Mouse (Mus musculus): ENCODE results near the gene Tnni1. TPM values are rescaled to one million over a fixed set of nuclear protein-coding genes. Genes with fewer than 3 reads are reported as not detected.

Gene Tnni1
- 1 to 10 TPM in 1 of 2 experiments, not detected in 1; 2.6 TPM for polyA plus RNA-seq (2017; shearing (Covaris generic))

DNA sequence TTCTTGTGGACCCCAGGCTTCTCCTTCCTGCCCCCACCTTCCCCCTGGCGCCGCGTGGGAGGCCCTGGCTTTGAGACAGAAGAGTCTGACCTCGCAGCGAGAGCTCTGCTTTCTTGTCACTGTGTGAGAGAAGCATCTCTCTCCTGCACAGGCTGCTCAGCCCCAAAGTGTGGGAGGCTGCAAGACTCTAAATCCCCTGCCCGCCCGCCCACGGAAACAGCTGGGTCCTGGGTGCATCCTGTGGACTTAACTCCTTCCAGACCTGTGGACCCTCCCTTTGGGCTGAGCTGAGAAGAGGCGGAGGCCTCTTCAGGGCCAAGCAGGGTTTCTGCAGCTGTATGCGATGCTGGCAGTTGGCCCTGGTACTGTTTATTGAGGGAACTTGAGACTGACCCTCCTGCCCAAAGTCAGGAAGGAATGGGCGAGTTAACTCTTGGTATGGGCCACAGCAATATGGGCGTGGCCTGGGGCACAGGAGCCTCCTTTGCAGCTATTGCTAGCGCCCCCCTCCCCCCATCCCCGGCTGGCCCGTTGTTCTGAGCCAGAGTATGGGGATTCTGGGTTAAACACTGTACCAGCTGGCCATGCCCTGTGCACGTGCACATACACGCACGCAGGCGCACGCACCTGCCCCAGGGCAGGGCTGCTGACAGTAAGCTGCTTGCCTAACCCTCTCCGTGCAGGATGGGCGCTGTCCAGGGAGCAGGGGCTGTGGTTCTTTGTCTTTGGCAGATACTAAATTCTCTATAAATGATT is at the start of gene Tnni1:
Gene Tnni1, plus strand, starts transcription at position 655 of the 756 bp plus-strand sequence.

GRCm38 (mm10) chr1:135765645-135766591 is 13.3 kb upstream of the Tnni1 start, which contains the start of gene Phlda3:
Gene Phlda3 (plus strand): TSS chr1:135766119.

GRCm38 (mm10) chr1:135818481-135819086 is 39.4 kb downstream of the Tnni1 start, which contains the start of gene Lad1:
Gene Lad1 (plus strand): TSS chr1:135818598.

GRCm38 (mm10) chr1:135835716-135836483 is 56.7 kb downstream of the Tnni1 start, which contains the start of gene Tnnt2:
Gene Tnnt2 (plus strand): TSS chr1:135836354.

Other genes starting within 250 kb of the Tnni1 start
- under 1 TPM; 0.43 to 0.71 TPM for gene Nav1, start 172.1 kb upstream of the Tnni1 start, polyA plus RNA-seq (2017; shearing (Covaris generic))
- gene Csrp1, start 59.4 kb upstream of the Tnni1 start, polyA plus RNA-seq (2017; shearing (Covaris generic)): 10 to 100 TPM; 84.6 to 88.4 TPM
- 1 to 10 TPM; 4.6 to 6.7 TPM for gene Phlda3, start 13.3 kb upstream of the Tnni1 start, polyA plus RNA-seq (2017; shearing (Covaris generic))
- gene Lad1, start 39.2 kb downstream of the Tnni1 start, polyA plus RNA-seq (2017; shearing (Covaris generic)): 1 to 10 TPM in 1 of 2 experiments, under 1 TPM in 1; 0.20 to 1.3 TPM
- gene Tnnt2, start 56.9 kb downstream of the Tnni1 start, polyA plus RNA-seq (2017; shearing (Covaris generic)): 1 to 10 TPM in 1 of 2 experiments, not detected in 1; 1.8 TPM
- gene Pkp1, start 139.8 kb downstream of the Tnni1 start, polyA plus RNA-seq (2017; shearing (Covaris generic)): under 1 TPM; 0.08 to 0.53 TPM
- gene Igfn1, start 226.9 kb downstream of the Tnni1 start, polyA plus RNA-seq (2017; shearing (Covaris generic)): under 1 TPM; 0.04 to 0.80 TPM
- gene Tmem9, start 228.7 kb downstream of the Tnni1 start, polyA plus RNA-seq (2017; shearing (Covaris generic)): 10 to 100 TPM; 20.6 to 34.9 TPM